Mouse (Mus musculus) heart, adult 9 months (tissue): ENCODE results near the gene Trpm5.

Experiments used
- DNase-seq, 2 experiments: peaks; one replicate each; pipeline ENCODE4 v3.0.0; 2022; ENCODE audit warnings: low spot score in 2 of 2

The Trpm5 gene

GRCm38 (mm10) chr7:143059202-143059870 lies 35.1 kb downstream of the Trpm5 start:
- peak in 1 of 2 experiments; percentile 65 for DNase-seq

GRCm38 (mm10) chr7:143058221-143058697 lies 36.2 kb downstream of the Trpm5 start:
- peak; percentile 69 to 80 for DNase-seq

GRCm38 (mm10) chr7:143057667-143058220 lies 36.7 kb downstream of the Trpm5 start:
- peak in 1 of 2 experiments; percentile 34 for DNase-seq

GRCm38 (mm10) chr7:143057023-143057422 lies 37.4 kb downstream of the Trpm5 start:
- no peak for DNase-seq

- DNase-seq: peak in 1 of 2 experiments; percentile 33
Measured at GRCm38 (mm10) chr7:143055499-143056186, 38.8 kb downstream of the Trpm5 start.

- DNase-seq: no peak
Measured at GRCm38 (mm10) chr7:143055001-143055400, 39.4 kb downstream of the Trpm5 start.

- DNase-seq: peak in 1 of 2 experiments; percentile 33
Measured at GRCm38 (mm10) chr7:143054612-143054965, 39.9 kb downstream of the Trpm5 start.

GRCm38 (mm10) chr7:143053961-143054611 lies 40.4 kb downstream of the Trpm5 start:
- peak in 1 of 2 experiments; percentile 25 for DNase-seq

- peak in 1 of 2 experiments; percentile 73 for DNase-seq
Measured at GRCm38 (mm10) chr7:143053008-143053899, 41.2 kb downstream of the Trpm5 start.

GRCm38 (mm10) chr7:143052626-143053007 lies 41.8 kb downstream of the Trpm5 start, which contains the start of gene Cd81:
TSS of gene Cd81 (plus strand) at chr7:143052739.
- peak; percentile 89 to 90 for DNase-seq

- DNase-seq: no peak
Measured at GRCm38 (mm10) chr7:143051316-143051715, 43.1 kb downstream of the Trpm5 start.

GRCm38 (mm10) chr7:143049841-143050816 lies 44.3 kb downstream of the Trpm5 start:
- peak in 1 of 2 experiments; percentile 85 for DNase-seq

GRCm38 (mm10) chr7:143049331-143049730 lies 45.1 kb downstream of the Trpm5 start:
- no peak for DNase-seq

GRCm38 (mm10) chr7:143046358-143046757 lies 48.1 kb downstream of the Trpm5 start:
- DNase-seq: no peak

GRCm38 (mm10) chr7:143044826-143045206 lies 49.6 kb downstream of the Trpm5 start:
- DNase-seq: no peak

GRCm38 (mm10) chr7:143044049-143044825 lies 50.2 kb downstream of the Trpm5 start:
- DNase-seq: no peak

GRCm38 (mm10) chr7:143042897-143043300 lies 51.5 kb downstream of the Trpm5 start:
- no peak for DNase-seq

GRCm38 (mm10) chr7:143042089-143042488 lies 52.4 kb downstream of the Trpm5 start:
- peak; percentile 88 to 90 for DNase-seq
